Mouse (Mus musculus) hindbrain, embryonic 12.5 days (tissue): ENCODE results near the gene Tmtc2. TPM values are rescaled to one million over a fixed set of nuclear protein-coding genes. Genes with fewer than 3 reads are reported as not detected.

Experiments
- ATAC-seq: fragments of 200-750 bp; cut with Nextera tagmentation; 2 replicates; pipeline ENCODE4 v1.8.0; 2017; ENCODE audit warnings: moderate TSS enrichment; ENCODE audit not compliant: low FRiP score
- H3K27ac ChIP-seq: fragments of 300-500 bp; sonication (generic); 2 replicates; pipeline ENCODE4 v1.5.1; 2016; ENCODE audit warnings: mild to moderate bottlenecking
- H3K27me3 ChIP-seq: fragments of 300-500 bp; sonication (generic); 2 replicates; pipeline ENCODE4 v1.6.1; 2016; ENCODE audit warnings: mild to moderate bottlenecking
- H3K36me3 ChIP-seq: fragments of 300-500 bp; sonication (generic); 2 replicates; pipeline ENCODE4 v1.6.1; 2016; ENCODE audit warnings: mild to moderate bottlenecking
- H3K4me1 ChIP-seq: fragments of 300-500 bp; sonication (generic); 2 replicates; pipeline ENCODE4 v1.6.1; 2016
- H3K4me2 ChIP-seq: fragments of 300-500 bp; sonication (generic); replicated peaks from 2 replicates; pipeline ENCODE4 v1.6.1; 2016; ENCODE audit warnings: mild to moderate bottlenecking
- H3K4me3 ChIP-seq: fragments of 300-500 bp; sonication (generic); 2 replicates; pipeline ENCODE4 v1.5.1; 2016; ENCODE audit warnings: mild to moderate bottlenecking
- H3K9ac ChIP-seq: fragments of 300-500 bp; sonication (generic); 2 replicates; pipeline ENCODE4 v1.6.1; 2016; ENCODE audit warnings: mild to moderate bottlenecking, moderate library complexity
- H3K9me3 ChIP-seq: fragments of 300-500 bp; sonication (generic); replicated peaks from 2 replicates; pipeline ENCODE4 v1.6.1; 2016; ENCODE audit warnings: mild to moderate bottlenecking
- WGBS: fragments of 180-500 bp; shearing (Covaris S2); methylation state at CpG from one replicate; pipeline ENCODE4 v1.1.7; 2016; 5-methylcytosine and 5-hydroxymethylcytosine counted together
- polyA plus RNA-seq: library from polyadenylated mRNA; unstranded; fragments of >200 nt; fragmentation: Nextera tagmentation; extraction: Ambion mirVana; gene quantifications from 2 replicates; pipeline ENCODE4 v1.2.1, GENCODE M21; 2016

Gene Tmtc2
- polyA plus RNA-seq, 1 experiment from 2014 or later, result 19.6 TPM

DNA sequence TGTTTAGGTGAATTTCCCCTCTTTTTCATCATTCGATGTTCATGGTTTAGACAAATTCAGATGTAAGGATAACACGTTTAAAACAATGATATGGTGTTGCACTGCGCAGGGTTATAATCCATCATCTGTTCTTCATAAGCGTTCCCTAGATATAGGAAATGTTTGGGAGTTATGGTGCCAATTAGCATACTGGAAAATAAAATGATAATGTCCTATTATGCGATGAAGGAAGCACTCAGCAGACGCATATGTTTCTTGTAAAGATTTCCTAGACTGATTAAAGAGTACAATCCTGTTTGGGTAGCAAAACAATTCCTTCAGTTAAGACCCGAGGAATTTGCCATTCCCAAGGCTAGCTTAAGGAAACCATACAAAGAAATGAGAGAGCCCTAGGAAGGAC lies 343.8 kb downstream of the Tmtc2 start:
- Histone ChIP-seq H3K36me3 (no peaks in the 10 kb centered on the region), H3K9ac (no peak overlapping the region), H3K27me3 (no peaks in the 10 kb centered on the region), H3K4me1 (no peaks in the 10 kb centered on the region), H3K4me3 (no peak overlapping the region), H3K27ac (no peak overlapping the region), H3K4me2 (no peak overlapping the region), H3K9me3 (no peaks in the 10 kb centered on the region)
- 81% methylated on average over 7 of the region's 7 CpGs for WGBS
- no peak for ATAC-seq

DNA sequence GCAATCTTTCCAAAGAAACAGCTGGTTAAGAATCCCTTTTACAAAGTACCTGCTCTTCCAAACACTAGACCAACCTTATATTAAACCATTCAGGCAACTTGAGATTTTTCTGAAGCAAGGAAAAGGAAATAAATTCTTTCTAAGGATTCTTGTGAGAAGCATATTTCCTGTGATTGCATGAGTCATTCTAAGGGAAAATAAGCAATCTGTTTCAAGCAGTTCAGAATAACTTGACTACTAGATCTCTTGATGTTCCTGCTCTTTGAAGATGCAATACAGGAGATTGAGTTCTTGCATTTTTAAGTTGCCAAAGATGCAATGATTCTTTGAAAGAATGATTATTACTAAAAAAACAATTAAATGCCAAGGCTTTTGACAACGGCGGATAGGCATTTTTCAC lies 345.6 kb downstream of the Tmtc2 start:
- Histone ChIP-seq H3K36me3 (no peaks in the 10 kb centered on the region), H3K27ac (no peak overlapping the region), H3K27me3 (no peaks in the 10 kb centered on the region), H3K4me2 (no peak overlapping the region), H3K4me3 (no peak overlapping the region), H3K9ac (no peak overlapping the region), H3K9me3 (no peaks in the 10 kb centered on the region), H3K4me1 (no peaks in the 10 kb centered on the region)
- ATAC-seq, result no peak
- WGBS, result 90% methylated on average over 2 of the region's 2 CpGs

DNA sequence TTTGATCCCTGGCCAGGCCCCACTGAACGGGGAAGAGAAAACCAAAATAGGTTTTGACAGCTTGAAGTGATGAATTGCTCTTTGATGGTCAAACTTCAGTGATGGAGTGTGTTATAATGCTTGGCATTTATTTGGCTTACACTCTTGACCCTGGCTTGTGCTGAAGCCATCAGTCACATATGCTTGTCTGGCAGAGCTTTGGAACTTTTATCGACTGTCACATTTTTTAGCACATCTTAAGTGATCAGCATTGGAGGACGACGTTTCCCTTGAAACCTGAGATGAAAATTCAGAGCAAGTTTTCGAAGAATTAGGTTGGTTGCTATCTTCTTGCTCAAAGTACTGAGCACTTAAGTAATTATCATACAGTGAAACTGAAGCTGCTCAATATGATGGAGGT lies 346.6 kb downstream of the Tmtc2 start:
- Histone ChIP-seq H3K27ac (no peak overlapping the region), H3K4me1 (no peaks in the 10 kb centered on the region), H3K9me3 (no peaks in the 10 kb centered on the region), H3K4me3 (no peak overlapping the region), H3K36me3 (no peaks in the 10 kb centered on the region), H3K9ac (no peak overlapping the region), H3K27me3 (no peaks in the 10 kb centered on the region), H3K4me2 (no peak overlapping the region)
- 53% methylated on average over 5 of the region's 5 CpGs for WGBS
- ATAC-seq, result no peak

DNA sequence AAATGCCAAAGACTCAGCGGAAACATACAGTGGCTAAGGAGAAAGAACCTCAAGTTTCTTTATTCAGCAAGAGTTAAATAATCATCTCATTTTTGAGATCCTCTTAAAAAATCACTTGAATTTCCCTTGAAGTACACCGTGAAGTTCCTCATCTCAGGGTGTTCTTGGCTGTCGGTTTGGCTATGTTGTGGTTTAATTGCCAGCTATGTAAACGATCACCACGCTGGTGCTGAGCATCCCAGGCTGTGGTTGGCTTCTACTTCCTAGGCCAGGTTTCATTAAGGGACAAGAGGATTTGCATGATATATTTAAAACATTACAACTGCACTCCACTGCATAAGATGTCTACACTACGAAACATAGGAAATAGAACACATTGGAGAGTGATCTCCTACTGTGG lies 348.5 kb downstream of the Tmtc2 start:
- H3K4me3 ChIP-seq, result no peak overlapping the region
- no peak overlapping the region for H3K27ac ChIP-seq
- no peaks in the 10 kb centered on the region for H3K4me1 ChIP-seq
- WGBS, result 83% methylated on average over 6 of the region's 6 CpGs
- no peaks in the 10 kb centered on the region for H3K27me3 ChIP-seq
- H3K4me2 ChIP-seq, result no peak overlapping the region
- no peaks in the 10 kb centered on the region for H3K9me3 ChIP-seq
- no peak overlapping the region for H3K9ac ChIP-seq
- ATAC-seq, result no peak
- H3K36me3 ChIP-seq, result no peaks in the 10 kb centered on the region

DNA sequence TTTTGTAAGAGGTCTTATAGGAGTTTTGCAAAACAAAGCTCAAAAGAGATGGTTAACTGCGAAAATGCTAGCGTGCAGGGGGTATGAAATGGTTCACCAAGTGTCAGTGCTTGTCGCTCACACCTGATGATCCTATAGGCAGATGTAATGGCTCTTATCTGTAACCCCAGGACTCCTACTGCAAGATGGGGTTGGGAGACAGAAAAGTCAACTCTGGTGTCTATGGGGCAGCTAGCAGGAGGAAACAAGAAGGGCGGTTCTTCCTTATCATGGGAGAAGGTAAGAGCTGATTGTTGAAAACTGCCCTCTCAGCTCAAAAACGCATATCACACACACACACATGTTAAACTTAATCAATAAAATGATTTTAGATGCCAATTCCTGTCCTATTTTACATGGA lies 351.3 kb downstream of the Tmtc2 start:
- H3K4me1 ChIP-seq, result no peaks in the 10 kb centered on the region
- no peak overlapping the region for H3K4me3 ChIP-seq
- no peaks in the 10 kb centered on the region for H3K36me3 ChIP-seq
- H3K9me3 ChIP-seq, result no peaks in the 10 kb centered on the region
- no peak overlapping the region for H3K27ac ChIP-seq
- ATAC-seq, result no peak
- no peaks in the 10 kb centered on the region for H3K27me3 ChIP-seq
- 93% methylated on average over 5 of the region's 5 CpGs for WGBS
- no peak overlapping the region for H3K9ac ChIP-seq
- no peak overlapping the region for H3K4me2 ChIP-seq

DNA sequence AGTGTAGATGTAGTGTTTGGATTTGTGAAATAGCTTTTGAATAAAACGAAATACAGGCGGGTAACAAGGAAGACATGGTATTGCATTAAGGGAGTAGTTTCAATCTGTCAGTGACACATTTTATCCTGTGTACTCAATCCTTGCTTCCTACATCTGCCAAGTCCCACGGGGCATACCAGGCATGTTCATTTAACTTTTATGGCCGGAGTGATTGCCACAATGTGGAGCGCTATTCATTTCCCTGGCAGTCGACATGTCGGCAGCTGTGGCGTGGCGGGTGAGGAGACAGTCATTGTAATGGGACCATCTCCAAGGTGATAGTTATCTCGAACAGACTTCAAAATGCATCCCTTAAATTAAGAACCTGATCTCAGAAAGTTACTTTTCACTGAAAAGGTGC lies 372.8 kb downstream of the Tmtc2 start:
- H3K9ac ChIP-seq, result no peak overlapping the region
- ATAC-seq, result 0 out of 2 replicates have a peak, but pooled peaks have one; percentile 5
- H3K27me3 ChIP-seq, result no peaks in the 10 kb centered on the region
- WGBS, result 50% methylated on average over 10 of the region's 10 CpGs
- peak overlapping the region; percentile 40; the same call in 1 of the 2 replicates for H3K27ac ChIP-seq
- no peak overlapping the region for H3K4me3 ChIP-seq
- H3K9me3 ChIP-seq, result no peaks in the 10 kb centered on the region
- H3K4me2 ChIP-seq, result no peak overlapping the region
- H3K4me1 ChIP-seq, result peaks cover 9% of the 10 kb centered on the region
- H3K36me3 ChIP-seq, result no peaks in the 10 kb centered on the region

DNA sequence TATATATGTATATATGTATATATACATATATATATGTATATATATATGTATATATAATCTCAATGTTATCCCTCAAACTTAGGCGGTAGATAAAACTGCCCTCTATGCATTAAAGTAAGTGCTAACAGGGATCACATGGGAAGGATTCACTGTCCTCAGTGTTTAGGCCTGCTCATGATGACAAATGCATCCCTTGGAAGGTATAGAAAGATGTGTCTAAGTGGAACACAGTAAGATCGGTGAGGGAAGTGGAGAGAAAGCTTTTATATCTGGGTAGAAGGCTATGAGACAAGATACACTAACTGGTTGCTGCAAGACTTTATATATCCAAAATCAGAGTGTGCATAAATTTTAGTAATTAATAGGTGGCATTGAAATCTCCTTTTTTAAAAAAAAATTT lies 373.6 kb downstream of the Tmtc2 start:
- Histone ChIP-seq H3K9ac (no peak overlapping the region), H3K27me3 (no peaks in the 10 kb centered on the region), H3K4me3 (no peak overlapping the region), H3K9me3 (no peaks in the 10 kb centered on the region), H3K4me1 (peaks cover 9% of the 10 kb centered on the region), H3K4me2 (no peak overlapping the region), H3K36me3 (no peaks in the 10 kb centered on the region), H3K27ac (0 out of 2 replicates have a peak overlapping the region, but pooled peaks have one; percentile 44)
- WGBS, result 68% methylated on average over 2 of the region's 2 CpGs
- ATAC-seq, result peak; percentile 55

DNA sequence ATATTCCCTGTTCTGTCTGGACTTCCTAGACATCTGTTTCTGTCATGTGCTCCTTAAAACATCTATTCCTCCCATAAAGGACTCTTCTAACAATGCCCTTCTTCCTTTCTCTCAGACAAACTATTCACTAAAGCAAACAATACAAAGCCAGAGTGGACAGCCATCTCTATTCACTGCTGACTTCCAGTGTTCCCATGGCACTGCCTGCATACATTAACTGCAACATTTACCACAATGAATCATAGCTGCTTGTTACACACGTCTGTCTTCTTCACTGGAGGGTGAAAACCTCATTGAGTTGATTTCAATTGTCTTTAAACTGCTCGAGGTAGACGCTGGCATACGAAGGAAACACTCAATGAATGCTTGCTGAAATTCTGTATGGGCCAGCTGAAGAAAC lies 374.2 kb downstream of the Tmtc2 start:
- Histone ChIP-seq H3K4me2 (no peak overlapping the region), H3K4me1 (peaks cover 9% of the 10 kb centered on the region), H3K27me3 (no peaks in the 10 kb centered on the region), H3K4me3 (no peak overlapping the region), H3K9ac (no peak overlapping the region), H3K9me3 (no peaks in the 10 kb centered on the region), H3K27ac (peak overlapping the region; percentile 49), H3K36me3 (no peaks in the 10 kb centered on the region)
- ATAC-seq, result peak; percentile 92
- WGBS, result 20% methylated on average over 4 of the region's 4 CpGs

DNA sequence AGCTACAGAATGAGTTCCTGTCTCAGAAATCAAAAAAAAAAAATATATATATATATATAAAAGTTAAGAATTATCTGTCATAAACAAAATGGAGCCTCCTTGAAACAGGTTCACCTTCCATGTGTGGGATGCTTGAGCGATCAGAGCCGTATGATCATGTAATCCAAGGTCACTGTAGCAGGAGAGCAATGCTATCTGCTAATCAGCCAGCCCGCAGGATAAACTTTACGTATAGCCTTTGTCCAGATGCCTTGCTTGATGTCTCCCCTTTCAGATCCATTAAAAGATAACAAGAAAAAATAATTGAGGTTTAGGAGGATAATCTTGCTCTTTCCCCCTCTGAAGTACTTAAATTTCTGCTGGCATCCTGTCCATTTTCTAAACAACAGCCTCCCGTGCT lies 374.7 kb downstream of the Tmtc2 start:
- WGBS, result 36% methylated on average over 5 of the region's 5 CpGs
- H3K4me3 ChIP-seq, result no peak overlapping the region
- no peak overlapping the region for H3K4me2 ChIP-seq
- no peak overlapping the region for H3K9ac ChIP-seq
- H3K9me3 ChIP-seq, result no peaks in the 10 kb centered on the region
- peak overlapping the region; percentile 49; the same call in 1 of the 2 replicates for H3K27ac ChIP-seq
- no peaks in the 10 kb centered on the region for H3K27me3 ChIP-seq
- ATAC-seq, result no peak; the same call in 1 of the 2 replicates
- no peaks in the 10 kb centered on the region for H3K36me3 ChIP-seq
- peaks cover 9% of the 10 kb centered on the region for H3K4me1 ChIP-seq

DNA sequence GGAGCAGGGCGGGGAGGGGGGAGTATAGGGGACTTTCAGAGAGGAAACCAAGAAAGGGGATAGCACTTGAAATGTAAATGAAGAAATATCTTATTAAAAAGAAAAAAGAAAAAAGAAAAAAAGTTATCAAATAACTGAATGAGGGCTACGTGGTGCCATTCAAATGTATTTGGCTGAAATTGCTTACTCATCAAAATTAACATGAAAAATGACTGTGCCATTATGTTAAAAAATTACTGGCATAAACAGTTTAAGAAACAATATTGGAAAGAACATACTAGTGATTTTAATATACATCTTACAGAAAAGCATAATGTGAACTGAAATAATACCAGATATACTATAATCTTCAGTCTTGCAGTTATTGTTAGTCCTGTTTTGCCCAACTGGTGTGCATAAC lies 378.9 kb downstream of the Tmtc2 start:
- no peak overlapping the region for H3K4me3 ChIP-seq
- H3K36me3 ChIP-seq, result no peaks in the 10 kb centered on the region
- no peak overlapping the region for H3K4me2 ChIP-seq
- H3K27me3 ChIP-seq, result no peaks in the 10 kb centered on the region
- WGBS, result 91% methylated on average over 2 of the region's 2 CpGs
- H3K4me1 ChIP-seq, result peaks cover 9% of the 10 kb centered on the region
- H3K27ac ChIP-seq, result no peak overlapping the region
- H3K9ac ChIP-seq, result no peak overlapping the region
- no peak for ATAC-seq
- H3K9me3 ChIP-seq, result no peaks in the 10 kb centered on the region

DNA sequence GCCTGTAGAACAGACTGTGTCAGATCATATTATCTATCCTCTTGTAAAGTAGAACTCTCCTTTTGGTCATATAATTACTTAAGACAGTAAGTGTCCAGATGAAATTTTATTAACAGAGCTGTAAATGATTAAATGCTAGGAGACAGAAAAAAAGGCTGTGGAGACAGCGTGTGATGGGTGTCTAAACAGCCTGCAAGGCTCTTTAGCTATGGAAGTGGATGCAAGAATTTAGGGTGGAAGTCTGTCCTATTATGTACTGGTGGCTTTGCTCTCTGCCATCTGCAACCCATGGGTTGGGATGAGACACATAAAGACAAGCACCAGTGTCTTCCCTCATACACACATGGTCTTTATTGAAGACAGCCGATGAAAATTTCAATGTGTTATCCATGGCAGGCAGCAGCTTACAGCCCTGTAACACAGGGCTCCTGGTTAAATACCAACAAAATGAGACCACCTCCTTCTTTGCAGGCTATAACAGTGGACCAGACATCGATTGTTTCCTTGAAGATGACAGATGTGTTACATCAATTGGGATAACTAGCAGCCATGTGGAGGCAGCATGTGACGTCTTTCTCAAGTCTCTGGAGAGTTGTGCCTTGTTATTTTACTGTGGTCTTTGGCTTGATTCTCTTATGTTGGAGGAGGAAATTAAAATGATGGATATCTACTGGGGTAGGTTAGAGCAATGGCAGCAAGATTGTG lies 380.3 kb downstream of the Tmtc2 start:
- Histone ChIP-seq H3K36me3 (no peaks in the 10 kb centered on the region), H3K4me1 (no peaks in the 10 kb centered on the region), H3K27ac (no peak overlapping the region), H3K4me2 (no peak overlapping the region), H3K4me3 (no peak overlapping the region), H3K9me3 (no peaks in the 10 kb centered on the region), H3K9ac (no peak overlapping the region), H3K27me3 (no peaks in the 10 kb centered on the region)
- WGBS, result 59% methylated on average over 4 of the region's 4 CpGs
- ATAC-seq, result peak; percentile 38; the same call in 1 of the 2 replicates

DNA sequence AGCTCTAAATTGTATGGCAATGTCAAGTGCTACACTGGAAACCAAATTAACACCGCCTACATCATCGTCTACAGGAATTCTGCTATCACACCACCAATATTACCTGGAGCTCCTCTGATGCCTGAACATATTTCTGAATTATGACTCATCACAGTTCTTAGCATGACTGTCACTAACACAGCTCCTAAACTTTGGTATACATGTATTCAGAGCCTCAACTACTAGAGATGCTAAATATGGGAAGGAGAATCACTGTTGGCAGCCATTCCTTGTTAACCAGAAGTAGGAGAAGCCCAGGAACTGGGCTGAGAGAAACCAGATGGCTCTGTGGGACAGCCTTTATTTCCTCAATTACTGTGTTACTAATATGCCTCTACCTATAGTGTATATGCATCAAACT lies 382.2 kb downstream of the Tmtc2 start:
- Histone ChIP-seq H3K27ac (no peak overlapping the region), H3K36me3 (no peaks in the 10 kb centered on the region), H3K4me3 (no peak overlapping the region), H3K27me3 (no peaks in the 10 kb centered on the region), H3K9ac (no peak overlapping the region), H3K4me2 (no peak overlapping the region), H3K4me1 (no peaks in the 10 kb centered on the region), H3K9me3 (no peaks in the 10 kb centered on the region)
- ATAC-seq, result no peak
- 93% methylated on average over 2 of the region's 2 CpGs for WGBS

DNA sequence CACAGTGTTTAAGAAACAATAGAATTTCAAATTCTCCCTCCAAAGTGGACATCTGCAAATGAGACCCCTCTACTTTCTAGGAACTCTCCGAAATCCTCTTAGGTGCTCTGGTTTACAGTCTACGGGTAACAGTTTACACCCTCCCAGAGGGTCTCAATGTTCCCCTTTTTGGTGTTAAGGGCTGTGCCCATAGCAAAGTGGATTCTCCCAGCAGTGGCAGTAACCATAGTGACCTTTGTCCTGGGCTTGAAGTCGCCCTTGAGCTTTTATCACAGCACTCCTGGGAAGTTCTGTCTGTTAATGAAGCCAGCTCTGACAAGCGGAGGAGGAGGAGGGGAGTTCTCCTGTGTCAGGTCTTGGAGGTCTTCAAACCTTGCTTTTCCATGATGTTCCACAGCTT lies 384.5 kb downstream of the Tmtc2 start:
- WGBS, result 50% methylated on average over 4 of the region's 4 CpGs
- no peaks in the 10 kb centered on the region for H3K36me3 ChIP-seq
- no peak for ATAC-seq

More for the DNA sequence above, 384.5 kb downstream of the Tmtc2 start:
- Histone ChIP-seq H3K27me3 (no peaks in the 10 kb centered on the region), H3K4me2 (no peak overlapping the region), H3K27ac (no peak overlapping the region), H3K9me3 (no peaks in the 10 kb centered on the region), H3K4me3 (no peak overlapping the region), H3K9ac (no peak overlapping the region), H3K4me1 (no peaks in the 10 kb centered on the region)
